Mouse (Mus musculus): ENCODE results near the gene Col23a1.

The Col23a1 gene

DNA sequence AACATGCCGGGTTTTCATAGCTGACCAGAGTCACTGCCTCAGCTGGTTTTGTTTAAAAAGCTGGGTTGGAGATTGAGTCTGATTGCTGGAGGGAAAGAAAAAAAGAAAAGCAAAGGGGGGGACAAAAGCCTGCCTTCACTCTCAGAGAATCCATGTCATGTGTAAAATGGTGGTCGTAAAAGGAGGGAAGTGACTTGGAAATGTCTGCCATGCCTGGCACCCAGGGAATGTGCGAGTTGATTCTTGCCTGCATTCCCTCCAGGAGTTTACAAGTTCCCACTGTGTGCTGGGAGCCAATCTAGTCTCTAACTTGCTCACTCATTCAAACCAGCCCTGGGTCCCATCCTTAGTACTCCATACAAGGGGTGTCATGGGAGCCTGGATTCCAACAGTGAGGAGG, 100.8 kb downstream of the Col23a1 start:
- DNase-seq = no peak

DNA sequence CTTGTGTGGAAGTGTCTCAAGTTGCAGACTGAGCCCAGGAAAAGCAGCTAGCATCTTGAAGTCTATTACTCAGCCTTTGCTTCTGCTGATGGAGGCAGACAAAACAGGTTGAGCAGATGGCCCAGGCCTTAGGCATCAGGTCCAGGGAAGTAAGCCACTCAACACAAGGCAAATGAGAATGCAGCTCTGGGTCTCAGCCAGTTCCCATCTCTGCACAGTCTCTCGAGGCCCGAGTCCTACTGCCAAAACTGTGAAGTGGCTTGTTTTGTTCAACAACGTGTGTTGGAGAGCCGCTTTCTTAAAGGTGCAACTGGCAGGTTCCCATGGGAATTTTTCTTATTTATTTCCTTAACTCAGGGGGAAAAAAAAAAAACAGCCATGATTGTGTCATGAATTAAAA, 101.8 kb downstream of the Col23a1 start:
- DNase-seq = no peak

DNA sequence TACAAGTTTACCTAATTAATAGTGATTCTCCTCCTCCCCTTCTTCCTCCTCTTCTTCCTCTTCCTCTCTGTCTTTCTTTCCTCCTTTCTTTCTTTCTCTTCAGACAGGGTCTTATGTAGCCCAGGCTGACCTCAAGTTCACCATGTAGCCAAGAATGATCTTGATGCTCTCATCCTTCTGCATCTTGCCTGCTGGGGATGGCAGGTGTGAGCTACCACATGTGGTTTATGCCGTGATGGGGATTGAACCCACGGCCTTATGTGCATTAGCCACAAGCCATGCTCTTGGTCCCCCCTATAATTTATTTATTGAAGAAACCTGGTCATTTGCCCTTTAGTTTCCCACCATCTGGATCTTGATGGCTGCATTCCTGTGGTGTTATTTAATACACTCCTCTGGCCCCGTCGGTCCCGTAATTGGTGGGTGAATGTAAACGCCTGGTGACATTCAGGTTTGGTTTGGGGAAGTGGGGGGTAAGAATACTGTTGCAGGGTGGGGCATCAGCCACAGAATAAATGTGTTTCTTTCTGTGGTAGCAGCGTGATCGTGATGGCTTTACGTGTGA, 104.7 kb downstream of the Col23a1 start:
- no peak for DNase-seq

DNA sequence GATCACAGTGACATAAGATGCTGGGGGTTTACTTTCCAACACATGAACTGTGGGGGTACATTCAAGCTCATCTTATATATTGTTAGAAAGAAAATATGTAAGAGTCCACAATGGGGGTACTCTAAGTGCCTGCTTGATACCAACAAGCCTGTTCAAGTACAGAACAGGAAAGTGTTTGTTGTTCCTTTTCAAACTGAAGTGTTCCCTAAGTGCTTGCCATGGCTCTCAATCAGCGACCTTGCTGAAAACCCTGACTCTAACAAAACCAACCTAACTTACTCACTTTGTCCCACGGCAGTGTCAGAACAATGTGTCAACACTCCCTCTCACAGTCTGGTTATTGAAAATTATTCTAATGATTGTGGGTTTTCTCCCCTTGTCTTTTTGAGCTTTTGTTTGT, 106.7 kb downstream of the Col23a1 start:
- no peak for DNase-seq

DNA sequence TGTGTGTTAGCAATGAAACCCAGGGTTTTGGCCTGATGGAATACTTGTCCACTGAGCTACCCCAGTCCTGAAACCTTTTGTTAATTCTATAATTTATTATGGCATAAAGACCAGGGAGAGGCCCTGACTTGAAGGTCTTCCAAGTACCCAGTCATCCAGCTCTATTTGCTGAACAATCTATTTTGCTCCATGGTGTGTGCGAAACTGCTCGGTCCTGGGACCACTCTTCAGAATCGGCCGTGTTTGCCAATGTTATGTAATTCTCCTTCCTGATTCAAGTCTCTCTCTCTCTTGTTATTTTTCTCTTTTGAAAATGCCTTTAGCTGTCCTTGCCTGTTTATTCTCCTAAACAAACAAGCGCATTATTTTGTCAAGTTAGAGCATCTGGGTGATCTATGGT, 108.4 kb downstream of the Col23a1 start:
- no peak for DNase-seq

DNA sequence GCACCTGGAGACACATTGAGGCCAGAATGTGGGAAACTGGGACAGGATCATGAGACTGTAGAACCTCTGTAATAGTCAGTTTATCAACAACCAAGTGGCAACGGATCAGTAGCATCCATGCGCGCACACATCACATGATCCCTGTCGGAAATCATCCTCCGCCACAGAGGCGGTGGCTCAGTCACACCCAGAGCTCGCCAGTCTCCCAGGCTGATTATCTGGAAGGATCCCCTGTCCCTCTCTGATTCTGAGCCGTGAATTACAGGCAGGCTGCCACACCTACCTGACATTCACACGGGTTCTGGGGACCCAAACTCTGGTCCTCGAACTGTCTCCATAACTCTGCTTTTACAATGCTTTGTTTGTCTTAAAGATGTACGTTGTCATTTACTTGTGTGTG, 110.6 kb downstream of the Col23a1 start:
- no peak for DNase-seq

DNA sequence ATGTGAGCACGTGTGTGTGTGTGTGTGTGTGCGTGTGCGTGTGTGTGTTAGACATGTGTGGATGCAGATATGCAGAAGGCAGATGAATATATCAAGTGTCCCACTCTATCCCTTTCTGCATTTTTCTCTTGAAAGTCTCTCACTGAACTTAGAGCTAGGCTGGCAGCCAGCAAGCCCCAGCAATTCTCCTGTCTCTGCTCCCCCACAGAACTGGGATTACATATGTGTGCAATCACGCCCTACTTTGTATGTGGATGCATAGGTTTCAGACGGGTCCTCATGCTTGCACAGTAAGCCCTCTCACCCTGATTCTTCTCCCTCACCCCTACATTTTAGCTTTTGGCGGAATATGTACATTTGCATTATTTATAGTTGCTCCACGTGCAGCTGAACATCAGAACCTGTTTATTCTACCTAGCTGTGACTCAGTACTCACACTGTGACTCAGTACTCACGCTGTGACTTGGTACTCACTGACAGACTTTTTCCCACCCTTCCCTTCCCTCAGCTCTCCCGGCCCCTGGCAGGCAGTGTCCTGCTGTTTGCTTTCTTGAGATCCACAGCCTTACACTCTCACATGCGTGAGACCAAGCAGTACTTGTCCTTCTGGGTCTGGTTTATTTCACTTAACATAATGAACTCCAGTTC, 111.9 kb downstream of the Col23a1 start:
- no peak for DNase-seq

DNA sequence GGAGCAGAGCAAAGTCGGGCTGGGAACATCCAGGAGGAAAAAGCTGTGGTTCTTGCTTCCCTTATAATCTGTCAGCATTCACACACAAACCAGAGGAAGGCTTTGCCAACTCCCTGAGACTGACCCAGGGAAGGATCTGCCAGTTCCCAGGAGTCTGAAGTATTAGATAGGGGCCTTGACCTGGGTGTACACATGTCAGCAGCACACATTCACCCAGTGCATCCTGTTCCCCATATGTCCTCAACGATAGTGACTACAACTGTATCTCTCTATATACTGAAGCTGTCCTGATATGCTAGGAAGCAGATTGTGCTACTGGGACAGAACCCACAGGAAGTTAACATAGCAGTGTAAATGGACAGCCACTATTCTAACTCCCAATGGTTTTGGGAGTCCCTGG, 114.2 kb downstream of the Col23a1 start:
- no peak for DNase-seq

DNA sequence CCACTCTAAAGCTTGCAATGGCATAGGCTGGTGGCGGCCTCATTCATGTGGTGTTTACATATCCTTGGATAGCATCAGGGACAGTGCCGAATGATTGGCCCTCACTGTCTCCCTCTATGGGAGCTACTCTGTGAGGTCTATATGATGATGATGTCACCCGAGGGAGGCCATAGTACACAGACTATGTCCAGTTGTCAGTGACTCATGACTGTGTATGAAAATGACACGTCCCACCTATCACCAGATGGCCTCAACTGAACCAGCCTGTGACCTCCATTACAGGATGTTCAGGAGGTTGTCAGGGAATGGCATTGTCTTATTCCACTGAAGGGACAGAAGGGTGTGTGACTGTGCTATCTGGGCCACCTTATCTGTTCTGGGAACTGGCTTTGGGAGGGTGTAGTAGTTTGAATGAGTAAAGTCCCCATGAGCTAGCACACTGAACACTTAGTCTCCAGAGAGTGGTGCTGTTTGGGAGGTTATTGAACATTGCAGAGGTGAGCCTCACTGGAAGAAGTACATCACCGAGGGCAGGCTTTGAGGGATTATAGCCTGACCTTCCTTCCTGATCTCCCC, 115.2 kb downstream of the Col23a1 start:
- no peak for DNase-seq

DNA sequence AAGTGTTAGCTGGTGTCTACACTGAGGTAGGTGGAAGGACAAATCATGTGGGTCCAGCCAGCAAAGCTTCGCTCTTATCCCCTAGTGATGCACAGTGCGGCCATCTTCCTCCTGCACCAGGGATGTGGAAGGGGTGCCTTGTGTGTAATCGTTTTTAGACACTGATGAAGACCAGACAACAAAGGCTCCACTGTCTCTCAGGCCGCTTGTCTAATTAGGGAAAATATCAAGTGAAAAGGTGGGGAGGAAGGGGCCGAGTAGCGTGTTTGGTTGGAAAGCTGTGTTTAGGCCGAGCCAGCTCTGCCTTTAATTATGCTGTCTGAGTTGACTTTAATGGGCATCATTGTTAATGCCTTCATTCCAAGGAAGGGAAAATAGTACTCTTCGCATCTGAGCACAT, 116.8 kb downstream of the Col23a1 start:
- no peak for DNase-seq

DNA sequence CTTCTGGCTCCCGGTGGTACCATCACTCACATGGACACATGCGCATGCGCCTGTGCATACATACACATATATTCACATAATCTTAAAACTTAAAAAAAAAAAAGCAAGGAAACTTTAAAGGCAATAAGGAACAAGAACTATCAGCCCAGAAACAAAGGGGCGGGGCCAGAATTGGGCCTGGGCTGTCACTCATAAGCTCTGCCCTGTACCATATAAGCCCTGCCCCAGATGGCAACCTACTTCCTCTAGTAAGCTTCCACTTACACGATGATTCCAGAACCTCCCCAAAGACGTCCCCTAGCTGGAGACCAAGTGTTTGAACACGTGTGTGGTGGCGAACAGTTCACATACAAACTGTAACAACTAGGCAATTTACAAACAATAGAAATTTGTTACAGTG, 117.6 kb downstream of the Col23a1 start:
- no peak for DNase-seq

DNA sequence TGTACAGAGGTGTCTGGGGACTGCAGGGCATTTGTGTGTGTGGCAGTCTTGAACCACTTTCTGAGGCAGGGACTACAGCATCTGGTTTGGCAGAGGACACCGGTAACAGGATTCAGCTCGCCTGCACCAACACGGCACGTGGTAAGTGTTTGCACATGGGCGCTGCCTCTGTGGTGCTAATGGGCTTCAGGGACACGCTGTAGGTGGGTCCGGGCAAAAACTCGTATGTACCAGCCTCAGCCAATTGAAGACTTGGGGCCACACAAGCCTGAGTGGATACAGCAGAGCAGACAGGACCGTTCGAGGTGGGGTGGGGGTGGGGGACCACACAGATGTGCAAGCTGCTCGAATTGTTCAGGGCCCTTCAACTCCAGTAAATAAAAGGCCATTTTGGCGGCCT, 121.1 kb downstream of the Col23a1 start:
- DNase-seq = no peak

DNA sequence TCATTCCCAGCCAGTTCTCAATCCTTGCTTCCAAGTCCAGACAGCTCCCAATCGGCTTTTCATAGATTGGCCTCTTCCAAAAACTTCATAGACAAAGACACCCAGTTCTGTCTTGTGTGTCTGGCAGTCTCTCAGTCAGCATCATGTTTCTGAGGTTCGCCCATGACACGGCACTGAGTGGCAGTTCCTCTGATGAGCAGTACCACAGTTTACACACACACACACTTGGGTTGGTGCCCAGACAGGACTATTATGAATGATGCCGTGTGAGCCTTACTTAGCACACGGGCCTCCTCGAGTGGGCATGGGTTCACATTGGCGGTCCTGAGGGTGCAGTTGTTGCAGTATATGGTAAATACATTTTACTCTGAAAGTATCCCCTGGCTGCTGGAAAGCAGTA, 124.8 kb downstream of the Col23a1 start:
- no peak for DNase-seq

DNA sequence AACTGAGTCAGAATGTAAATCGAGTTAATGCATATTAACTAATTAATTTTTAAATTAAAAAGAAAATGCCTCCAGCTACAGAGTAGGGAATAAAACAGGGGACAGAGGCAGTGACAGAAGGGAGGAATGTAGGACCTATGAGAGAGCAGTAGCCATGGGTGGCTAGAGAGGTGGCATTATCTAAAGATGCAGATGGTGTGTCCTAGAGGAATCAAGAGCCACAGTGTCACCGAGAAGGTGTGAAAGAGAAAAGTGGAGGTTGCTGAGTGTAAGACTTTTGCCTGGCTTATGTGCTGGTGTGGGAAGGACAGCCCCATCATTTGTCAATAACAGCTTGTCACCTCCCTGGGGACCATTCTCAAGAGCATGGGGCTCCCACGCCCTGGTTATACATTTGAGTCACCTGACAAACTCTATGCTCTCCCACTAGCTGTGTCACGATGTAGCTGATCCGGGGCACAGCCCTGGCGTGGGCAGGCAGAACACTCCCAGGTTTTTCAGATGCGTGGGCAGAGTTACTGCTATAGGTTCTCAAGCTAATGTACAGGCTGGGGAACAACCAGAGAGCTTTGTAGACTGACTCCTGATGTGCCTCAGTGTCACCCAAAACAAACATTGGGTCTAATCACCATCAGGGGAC, 125.4 kb downstream of the Col23a1 start:
- no peak for DNase-seq

DNA sequence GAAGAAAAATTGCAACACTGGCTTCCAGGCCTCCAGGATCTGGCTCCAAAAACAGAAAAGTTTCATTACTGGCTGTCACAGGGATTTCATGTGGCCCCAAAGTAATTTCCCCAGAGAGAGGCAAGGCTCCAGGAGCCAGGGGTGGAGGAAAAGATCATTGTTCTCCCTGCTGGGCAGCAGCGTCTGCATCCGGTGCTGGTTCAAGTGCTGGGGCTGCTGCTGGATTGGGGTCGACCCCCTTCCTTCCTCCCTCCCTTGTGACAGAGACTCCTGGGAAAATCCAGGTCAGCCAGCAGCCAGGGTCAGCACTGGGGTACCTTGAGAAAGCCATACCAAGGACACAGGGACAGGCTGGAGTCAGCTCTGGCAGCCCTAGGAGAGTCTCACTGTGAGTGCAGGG, 129.1 kb downstream of the Col23a1 start:
- peak; percentile 21 for DNase-seq

DNA sequence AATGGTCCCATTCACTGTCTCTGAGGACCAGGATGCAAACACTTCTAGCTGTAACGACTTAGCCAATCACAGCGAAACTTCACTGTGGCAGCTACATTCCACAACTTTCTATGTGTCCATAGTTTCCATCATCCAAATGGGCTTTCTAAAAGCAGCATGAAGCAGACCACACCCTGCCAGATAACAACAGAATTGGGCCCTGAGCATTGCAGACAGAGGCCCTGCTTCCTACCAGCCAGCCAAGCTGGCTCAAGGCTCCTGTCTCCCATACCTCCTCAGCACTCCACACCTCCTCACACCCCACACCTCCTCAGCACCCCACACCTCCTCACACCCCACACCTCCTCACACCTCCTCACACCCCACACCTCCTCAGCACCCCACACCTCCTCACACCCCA, 132.2 kb downstream of the Col23a1 start:
- no peak for DNase-seq

DNA sequence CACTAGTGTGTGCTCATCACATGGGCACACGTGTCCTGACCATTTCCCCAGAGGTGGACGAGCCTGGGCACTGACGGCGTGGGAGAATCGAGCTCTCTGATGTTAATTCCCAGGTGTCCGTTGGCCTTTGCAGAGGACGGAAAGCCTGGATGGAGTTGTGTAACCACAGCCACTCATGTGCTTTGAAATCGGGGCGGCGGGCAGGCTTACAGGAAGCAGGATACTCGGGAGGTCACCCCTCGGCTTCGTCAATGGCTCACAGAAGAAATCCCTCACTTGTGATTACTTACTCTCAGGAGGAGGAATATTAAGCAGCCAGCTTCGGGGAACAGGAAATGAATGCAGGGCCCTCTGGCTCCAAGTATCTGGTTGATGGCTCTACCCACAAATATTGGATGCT, 133.0 kb downstream of the Col23a1 start:
- no peak for DNase-seq

DNA sequence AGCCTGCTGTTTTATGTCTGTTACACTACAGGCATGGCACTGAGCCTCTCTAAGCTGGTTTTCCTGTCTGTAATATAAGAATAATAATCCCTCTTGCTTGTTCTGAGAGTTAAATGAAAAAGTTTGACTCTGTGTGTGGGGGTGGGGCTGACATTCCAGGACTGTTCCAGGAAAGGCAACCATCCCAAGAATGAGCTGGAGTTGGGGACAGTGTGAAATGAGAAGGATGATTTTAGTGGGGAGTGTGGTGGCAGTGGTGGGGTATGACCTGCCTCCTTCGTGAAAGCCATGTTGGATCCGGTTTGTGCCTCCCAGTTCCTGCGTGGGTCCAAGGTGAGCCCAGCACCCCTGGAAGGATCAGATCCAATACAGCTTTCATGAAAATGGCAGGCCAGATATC, 136.4 kb downstream of the Col23a1 start:
- no peak for DNase-seq

DNA sequence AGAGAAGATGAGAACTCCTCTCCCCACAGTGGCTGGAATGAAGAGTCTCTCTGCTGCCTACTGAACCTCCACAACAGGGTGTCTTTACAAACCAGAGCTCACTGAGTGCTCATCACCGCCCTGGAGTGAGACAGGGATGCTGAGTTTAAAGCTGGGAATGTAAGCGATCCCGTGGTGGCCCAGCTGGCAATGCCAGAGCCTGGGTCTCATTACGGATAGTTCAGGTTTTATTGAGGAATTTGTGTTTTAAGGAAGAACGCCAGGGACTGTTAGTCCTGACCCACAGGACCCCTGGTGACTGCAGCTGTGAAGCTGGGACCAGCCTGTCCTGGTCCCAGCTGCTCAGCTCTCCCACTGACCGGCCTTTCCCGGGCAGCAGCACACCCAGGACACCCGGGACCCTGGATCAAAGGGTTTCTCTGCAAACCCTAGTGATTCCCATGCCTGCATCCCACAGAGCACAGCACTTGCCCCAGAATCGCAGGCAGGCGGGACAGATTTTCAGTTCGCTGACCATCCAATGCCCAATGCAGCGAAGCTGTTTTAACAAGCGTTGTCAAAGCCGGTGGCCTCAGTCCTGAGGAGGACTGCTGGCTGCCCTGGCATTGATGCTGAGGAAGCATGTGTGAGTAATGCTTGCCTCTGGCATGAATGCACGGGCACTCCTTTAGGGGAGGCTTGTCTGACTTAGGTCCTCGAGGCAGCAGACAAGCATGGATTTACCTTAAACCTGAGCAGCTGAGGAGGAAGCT, 139.9 kb downstream of the Col23a1 start:
- DNase-seq = no peak

DNA sequence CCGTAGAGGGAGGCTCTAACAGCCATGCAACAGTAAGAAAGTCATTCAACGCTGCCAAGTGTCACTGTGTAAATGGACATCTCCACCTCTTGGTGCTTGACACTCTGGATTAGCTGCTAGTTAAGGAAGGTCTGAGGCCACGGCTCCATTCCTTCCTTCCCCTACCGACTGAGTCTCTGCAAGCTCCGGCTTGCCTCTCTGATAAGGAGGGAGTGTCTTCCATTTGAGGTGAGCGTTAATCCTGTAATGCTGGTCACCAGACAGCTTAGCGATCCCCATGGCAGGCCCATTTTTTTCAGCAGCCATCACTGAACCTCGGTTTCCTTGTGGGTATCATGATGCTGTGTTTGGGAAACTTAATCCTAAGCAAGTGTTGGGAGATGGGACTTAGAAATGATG, 140.5 kb downstream of the Col23a1 start:
- no peak for DNase-seq

DNA sequence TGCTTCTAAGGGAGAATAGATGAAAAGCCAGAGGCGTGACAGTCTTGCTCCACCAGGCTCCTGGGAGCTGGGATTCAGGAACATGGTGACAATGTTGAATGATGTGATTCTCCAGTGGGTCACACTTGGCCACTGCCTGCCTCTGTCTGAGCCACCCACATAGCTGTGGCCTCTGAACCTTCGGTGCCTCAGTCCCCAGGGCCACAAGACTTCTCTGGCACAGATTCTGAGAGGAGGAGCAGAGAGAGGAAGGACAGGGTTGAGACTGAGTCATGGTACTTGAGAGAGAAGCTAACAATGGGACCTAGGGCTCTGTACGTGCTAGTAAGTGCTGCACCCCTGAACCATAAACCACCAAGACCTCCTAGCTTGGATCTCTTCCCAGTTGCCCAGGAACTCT, 141.6 kb downstream of the Col23a1 start:
- DNase-seq = no peak

DNA sequence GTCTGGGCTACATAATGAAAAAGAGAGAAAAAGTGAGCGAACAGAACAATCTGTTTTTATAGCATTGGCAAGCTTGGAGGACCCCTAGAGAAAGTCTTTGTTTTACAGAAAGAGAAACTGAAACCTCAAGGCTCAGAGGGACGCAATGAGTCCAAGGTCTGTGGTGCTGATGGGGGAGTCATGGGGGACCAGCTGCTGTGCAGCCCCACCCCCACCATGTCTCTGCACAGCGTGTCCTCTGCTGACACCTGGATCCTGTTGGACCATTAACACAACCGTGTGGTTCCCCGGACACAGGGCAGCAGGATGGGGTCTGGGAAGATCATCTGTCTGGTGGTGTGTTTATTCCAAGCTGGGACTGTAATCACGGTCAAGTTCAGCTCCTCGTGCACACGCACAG, 142.2 kb downstream of the Col23a1 start:
- DNase-seq = no peak

DNA sequence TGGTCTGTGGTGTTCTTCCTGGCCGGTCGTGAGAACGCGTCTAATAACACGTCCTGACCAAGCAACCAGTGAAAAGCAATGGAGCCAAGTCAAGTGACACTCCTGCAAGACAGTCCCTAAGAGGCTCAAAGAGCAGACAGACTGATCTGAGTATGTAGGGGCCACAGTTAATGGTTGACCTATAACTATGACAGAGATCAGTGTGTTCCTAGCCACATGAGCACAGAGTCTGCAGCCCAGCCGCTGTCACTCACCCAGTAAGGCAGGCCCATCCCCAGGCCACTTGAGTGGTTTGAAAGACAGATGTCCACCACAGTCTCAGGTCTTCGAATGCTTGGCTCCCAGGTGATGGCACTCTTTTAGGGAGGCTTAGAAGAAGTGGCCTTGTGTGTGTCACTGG, 152.3 kb downstream of the Col23a1 start:
- peak; percentile 14 for DNase-seq

DNA sequence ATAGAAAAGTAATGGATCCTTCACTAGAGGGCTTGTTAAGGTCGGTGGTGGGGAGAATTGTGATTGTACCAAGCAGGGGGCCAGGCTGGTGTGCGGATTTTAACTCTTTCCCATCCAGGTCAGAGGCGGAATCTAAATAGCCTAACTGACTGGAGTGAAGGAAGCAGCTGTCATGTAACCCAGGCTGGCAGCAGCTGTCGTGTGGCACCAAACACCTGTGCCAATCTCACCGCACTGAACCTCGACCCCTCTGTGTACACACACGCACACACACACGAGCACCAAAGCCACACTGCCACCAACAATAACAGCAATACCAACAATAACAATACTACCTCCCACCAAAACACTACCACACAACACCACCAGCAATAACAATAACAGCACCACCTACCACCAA, 152.9 kb downstream of the Col23a1 start:
- DNase-seq = no peak

All from kidney, postnatal 14 days (tissue).